Mouse (Mus musculus) midbrain, embryonic 14.5 days (tissue): ENCODE data around the gene Dagla. TPM values are rescaled to one million over a fixed set of nuclear protein-coding genes. Genes with fewer than 3 reads are reported as not detected.

Experiments
- ATAC-seq: fragments of 200-750 bp; cut with Nextera tagmentation; 2 replicates; pipeline ENCODE4 v1.8.0; 2017; ENCODE audit warnings: moderate number of reproducible peaks, moderate library complexity; ENCODE audit not compliant: low FRiP score, low TSS enrichment
- DNase-seq: peaks from one replicate; pipeline ENCODE4 v3.0.0-alpha.2; 2015
- H3K27ac ChIP-seq: fragments of 300-500 bp; sonication (generic); replicated peaks from 2 replicates; pipeline ENCODE4 v1.5.1; 2014; ENCODE audit warnings: mild to moderate bottlenecking, low read depth, low read length, moderate library complexity
- H3K27me3 ChIP-seq: fragments of 300-500 bp; sonication (generic); 2 replicates; pipeline ENCODE4 v1.6.1; 2014; ENCODE audit warnings: low read length, control low read depth, mixed read lengths; ENCODE audit not compliant: control insufficient read depth, insufficient read depth
- H3K36me3 ChIP-seq: fragments of 300-500 bp; sonication (generic); 2 replicates; pipeline ENCODE4 v1.6.1; 2014; ENCODE audit warnings: low read length, control low read depth; ENCODE audit not compliant: control insufficient read depth, insufficient read depth
- H3K4me1 ChIP-seq: fragments of 300-500 bp; sonication (generic); 2 replicates; pipeline ENCODE4 v1.6.1; 2014; ENCODE audit warnings: mild to moderate bottlenecking, antibody characterized with exemption, low read length, control low read depth; ENCODE audit not compliant: control insufficient read depth, insufficient read depth
- H3K4me2 ChIP-seq: fragments of 300-500 bp; sonication (generic); 2 replicates; pipeline ENCODE4 v1.6.1; 2014; ENCODE audit warnings: mild to moderate bottlenecking, low read length, moderate library complexity
- H3K4me3 ChIP-seq: fragments of 300-500 bp; sonication (generic); replicated peaks from 2 replicates; pipeline ENCODE4 v1.5.1; 2014; ENCODE audit warnings: low read depth, low read length
- H3K9ac ChIP-seq: fragments of 300-500 bp; sonication (generic); replicated peaks from 2 replicates; pipeline ENCODE4 v1.6.1; 2014; ENCODE audit warnings: mild to moderate bottlenecking, low read length, moderate library complexity
- H3K9me3 ChIP-seq: fragments of 300-500 bp; sonication (generic); 2 replicates; pipeline ENCODE4 v1.6.1; 2016; ENCODE audit warnings: low read length, control low read depth, mixed read lengths; ENCODE audit not compliant: control insufficient read depth
- WGBS: fragments of 180-500 bp; shearing (Covaris S2); extraction: QIAGEN DNeasy Blood & Tissue Kit; methylation state at CpG from one replicate; pipeline ENCODE4 v1.1.7; 2014; 5-methylcytosine and 5-hydroxymethylcytosine counted together
- polyA plus RNA-seq: library from polyadenylated mRNA; unstranded; fragments of >200 nt; fragmentation: Nextera tagmentation; extraction: Ambion mirVana; gene quantifications from 2 replicates; pipeline ENCODE4 v1.2.1, GENCODE M21; 2014

Dagla gene
- polyA plus RNA-seq, 1 experiment from 2014 or later: 9.4 TPM

DNA sequence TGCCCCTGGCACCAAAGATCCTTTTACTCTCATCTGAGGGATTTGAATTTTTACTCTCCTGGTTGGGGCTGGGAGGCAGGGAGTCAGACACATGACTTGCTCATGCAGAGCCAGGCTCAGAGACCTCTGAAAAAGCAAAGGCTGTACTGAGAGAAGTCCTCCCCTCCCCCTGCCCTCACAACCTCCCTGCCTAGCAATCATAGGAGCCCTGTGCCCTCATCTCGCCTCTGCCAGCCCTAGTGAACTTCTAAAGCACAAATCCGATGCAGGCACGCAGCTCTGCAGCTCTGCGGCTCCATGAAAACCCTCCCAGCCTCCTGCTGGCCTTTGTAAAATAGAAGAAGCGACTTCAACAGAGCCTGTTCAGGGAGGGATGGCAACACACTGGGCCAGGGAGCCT is 34.6 kb upstream of the Dagla start:
- peak; percentile 50 for DNase-seq
- Histone ChIP-seq H3K36me3 (no peaks in the 10 kb centered on the region), H3K4me1 (peaks cover 17% of the 10 kb centered on the region), H3K9me3 (no peaks in the 10 kb centered on the region), H3K27ac (no peak overlapping the region), H3K9ac (no peak overlapping the region; the same call in 1 of the 2 replicates), H3K4me3 (no peak overlapping the region), H3K27me3 (no peaks in the 10 kb centered on the region; the same call in 1 of the 2 replicates), H3K4me2 (no peak overlapping the region)
- WGBS: 5% methylated on average over 5 of the region's 5 CpGs
- no peak for ATAC-seq

DNA sequence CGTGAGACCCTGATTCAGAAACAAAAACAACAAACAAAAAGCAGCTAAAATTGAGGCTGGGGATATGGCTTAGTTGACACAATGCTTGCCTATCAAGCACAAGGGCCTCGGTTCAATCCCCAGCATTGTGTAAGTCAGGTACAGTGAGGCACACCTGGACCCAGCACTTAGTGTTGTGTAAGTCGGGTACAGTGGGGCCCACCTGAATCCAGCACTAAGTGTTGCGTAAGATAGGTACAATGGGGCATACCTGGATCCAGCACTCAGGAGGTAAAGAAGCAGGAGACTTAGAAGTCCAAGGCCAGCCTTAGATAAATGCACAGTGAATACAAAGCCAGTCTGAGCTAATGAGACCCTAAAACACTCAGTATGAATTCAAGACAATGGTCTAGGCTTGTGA is 34.0 kb upstream of the Dagla start:
- Histone ChIP-seq H3K27me3 (no peaks in the 10 kb centered on the region; the same call in 1 of the 2 replicates), H3K27ac (no peak overlapping the region), H3K4me1 (peaks cover 17% of the 10 kb centered on the region), H3K9ac (no peak overlapping the region), H3K36me3 (no peaks in the 10 kb centered on the region), H3K4me2 (no peak overlapping the region), H3K4me3 (no peak overlapping the region), H3K9me3 (no peaks in the 10 kb centered on the region)
- ATAC-seq: no peak
- WGBS: 73% methylated on average over 4 of the region's 4 CpGs
- no peak for DNase-seq

DNA sequence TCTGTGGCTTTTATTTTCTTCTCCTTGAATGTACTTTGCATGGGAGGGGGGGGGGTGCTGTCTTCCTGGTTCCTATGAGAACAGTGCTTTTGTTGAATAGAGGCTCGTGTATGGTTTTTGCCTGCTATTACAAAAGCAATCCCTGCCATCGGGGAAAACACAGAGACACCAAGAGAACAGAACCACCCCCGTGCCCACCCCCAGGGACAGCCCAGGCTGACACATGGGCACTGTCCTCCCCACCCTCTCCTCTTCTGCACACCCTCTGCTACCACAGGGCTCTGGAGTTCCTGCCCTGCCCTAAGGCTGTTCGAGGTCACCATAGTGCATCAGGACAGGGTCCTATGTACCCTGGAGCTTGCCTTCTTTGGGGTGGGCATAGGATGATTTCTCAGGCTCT is 29.8 kb upstream of the Dagla start:
- WGBS: 58% methylated on average over 4 of the region's 4 CpGs
- no peak overlapping the region for H3K27ac ChIP-seq
- no peaks in the 10 kb centered on the region for H3K36me3 ChIP-seq
- DNase-seq: no peak
- no peaks in the 10 kb centered on the region for H3K9me3 ChIP-seq
- no peaks in the 10 kb centered on the region; the same call in 1 of the 2 replicates for H3K27me3 ChIP-seq
- no peak overlapping the region for H3K4me2 ChIP-seq
- H3K4me3 ChIP-seq: no peak overlapping the region
- ATAC-seq: no peak
- H3K9ac ChIP-seq: no peak overlapping the region
- H3K4me1 ChIP-seq: 0 out of 2 replicates have a peak, but pooled peaks cover 1% of the 10 kb centered on the region

DNA sequence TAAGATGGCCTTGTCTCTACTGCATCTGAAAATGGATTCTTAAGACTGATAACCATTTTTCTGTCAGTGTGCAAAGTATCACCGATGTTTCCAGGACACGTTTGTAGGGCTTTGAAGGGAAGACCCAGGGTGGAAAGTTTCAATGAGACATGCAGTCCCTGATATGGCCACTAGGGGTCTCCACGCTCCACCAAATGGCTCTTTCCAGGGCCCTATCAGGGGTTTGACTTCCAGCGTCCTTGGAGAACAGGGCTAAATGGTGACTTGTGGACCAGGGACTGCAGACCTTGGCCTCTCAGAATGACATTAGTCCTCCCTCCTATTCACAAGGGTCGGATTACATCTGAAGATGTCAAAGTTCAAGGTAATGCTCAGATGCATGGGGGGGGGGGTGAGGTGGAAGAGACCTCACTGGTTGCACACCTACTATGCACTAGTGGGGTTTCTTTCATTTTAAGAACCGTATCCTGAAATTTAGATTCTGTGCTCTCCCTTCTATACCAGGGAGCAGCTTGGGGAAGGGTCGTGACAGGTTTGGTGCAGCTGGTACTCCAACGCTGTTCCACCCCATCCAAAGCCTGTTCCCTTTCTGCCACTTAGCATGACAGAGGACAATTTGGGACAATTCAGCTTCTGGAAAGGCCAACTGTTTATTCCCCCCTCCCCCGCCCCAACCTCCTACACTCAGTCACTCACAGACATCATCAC is 29.0 kb upstream of the Dagla start:
- DNase-seq: peak; percentile 88
- peak; percentile 80; the same call in 1 of the 2 replicates for ATAC-seq
- H3K9ac ChIP-seq: no peak overlapping the region
- 35% methylated on average over 9 of the region's 9 CpGs for WGBS
- no peaks in the 10 kb centered on the region for H3K9me3 ChIP-seq
- H3K4me2 ChIP-seq: no peak overlapping the region
- H3K36me3 ChIP-seq: no peaks in the 10 kb centered on the region
- H3K27ac ChIP-seq: no peak overlapping the region
- no peaks in the 10 kb centered on the region for H3K4me1 ChIP-seq
- H3K27me3 ChIP-seq: no peaks in the 10 kb centered on the region; the same call in 1 of the 2 replicates
- no peak overlapping the region for H3K4me3 ChIP-seq

DNA sequence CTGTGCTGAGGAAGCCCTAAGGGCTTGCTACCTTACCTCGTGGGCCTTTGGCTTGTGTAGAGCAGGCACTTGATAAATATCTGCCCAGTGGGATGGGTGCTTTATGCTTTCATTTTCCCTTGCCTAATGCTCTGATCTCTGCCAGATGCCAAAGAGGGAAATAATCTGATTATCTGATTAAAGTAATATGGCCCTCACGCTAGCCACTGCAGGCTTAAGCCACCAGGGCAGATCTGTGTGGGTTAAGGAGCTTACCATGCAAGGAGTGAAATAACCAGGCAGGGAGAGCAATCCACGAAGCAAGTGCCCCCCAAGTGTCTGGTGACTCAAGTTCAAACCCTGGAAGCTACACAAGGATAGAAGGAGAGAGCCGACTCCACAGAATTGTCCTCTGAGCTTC is 27.0 kb upstream of the Dagla start:
- DNase-seq (no peak), ATAC-seq (no peak)
- H3K27me3 ChIP-seq: no peaks in the 10 kb centered on the region
- H3K4me2 ChIP-seq: no peak overlapping the region
- H3K36me3 ChIP-seq: no peaks in the 10 kb centered on the region
- H3K4me1 ChIP-seq: no peaks in the 10 kb centered on the region
- no peak overlapping the region for H3K4me3 ChIP-seq
- WGBS: 47% methylated on average over 4 of the region's 4 CpGs
- H3K9ac ChIP-seq: no peak overlapping the region
- H3K27ac ChIP-seq: no peak overlapping the region
- H3K9me3 ChIP-seq: no peaks in the 10 kb centered on the region

DNA sequence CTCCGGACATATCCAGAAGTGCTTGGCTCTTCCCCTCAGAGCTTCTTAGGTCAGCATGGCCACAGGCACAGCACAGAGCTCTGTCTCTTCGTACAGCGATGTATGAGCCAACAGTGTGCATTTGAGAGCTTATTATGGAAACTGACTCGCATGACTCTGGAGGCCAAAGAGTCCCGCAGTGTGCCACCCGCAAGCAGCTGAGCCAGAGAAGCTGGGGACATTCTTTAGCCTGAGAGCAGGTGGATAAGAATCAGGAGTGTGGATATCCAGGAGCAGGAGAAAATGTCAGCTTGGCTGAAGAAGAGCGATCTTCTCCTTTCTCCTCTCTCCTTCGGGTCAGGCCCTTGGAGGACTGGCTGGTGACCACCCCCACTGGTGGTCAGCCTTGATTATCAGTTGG is 24.4 kb upstream of the Dagla start:
- Histone ChIP-seq H3K9me3 (no peaks in the 10 kb centered on the region), H3K4me3 (no peak overlapping the region), H3K9ac (no peak overlapping the region), H3K4me1 (no peaks in the 10 kb centered on the region), H3K4me2 (no peak overlapping the region), H3K27ac (no peak overlapping the region), H3K27me3 (no peaks in the 10 kb centered on the region), H3K36me3 (no peaks in the 10 kb centered on the region)
- DNase-seq (no peak), ATAC-seq (no peak)
- 89% methylated on average over 8 of the region's 8 CpGs for WGBS

DNA sequence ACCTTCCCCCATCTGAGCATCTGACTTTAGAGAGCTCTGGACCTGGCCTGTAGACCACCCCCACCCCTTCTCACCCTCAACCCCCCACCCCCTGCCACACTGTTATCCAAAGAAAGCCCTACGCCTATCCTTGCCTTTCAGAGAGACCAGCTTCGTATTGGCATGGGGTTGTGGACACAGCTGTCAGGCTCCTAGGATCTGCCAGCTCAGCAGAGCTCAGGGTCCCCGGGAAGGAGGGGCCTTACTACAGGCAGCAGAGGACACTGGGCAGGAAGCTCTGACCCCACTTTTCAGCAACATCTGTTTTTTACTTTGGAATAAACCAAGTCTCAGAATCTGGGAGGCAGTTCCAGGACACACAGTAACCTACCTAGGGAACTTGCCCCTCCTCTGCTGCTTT is 21.9 kb upstream of the Dagla start:
- Histone ChIP-seq H3K27me3 (no peaks in the 10 kb centered on the region), H3K9ac (no peak overlapping the region), H3K27ac (no peak overlapping the region), H3K4me1 (peaks cover 3% of the 10 kb centered on the region; the same call in 1 of the 2 replicates), H3K4me2 (no peak overlapping the region), H3K36me3 (no peaks in the 10 kb centered on the region), H3K4me3 (no peak overlapping the region), H3K9me3 (no peaks in the 10 kb centered on the region)
- WGBS: 60% methylated on average over 3 of the region's 3 CpGs
- DNase-seq (no peak), ATAC-seq (no peak)

DNA sequence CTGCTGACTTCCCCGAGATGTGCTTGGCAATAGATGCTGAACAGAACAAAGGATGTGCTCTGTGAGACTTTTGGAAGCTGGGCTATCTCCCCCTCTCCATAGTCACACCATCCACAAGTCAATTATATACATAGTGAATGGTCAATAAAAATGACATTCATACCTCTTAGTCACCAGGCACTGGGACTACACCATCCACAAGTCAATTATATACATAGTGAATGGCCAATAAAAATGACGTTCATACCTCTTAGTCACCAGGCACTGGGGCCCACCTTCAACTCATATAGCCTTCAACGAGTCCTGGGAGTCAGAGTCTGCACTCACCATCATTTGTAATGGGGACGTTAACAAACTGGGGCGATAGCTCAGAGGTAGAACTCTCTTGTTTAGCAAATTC is 19.2 kb upstream of the Dagla start:
- Histone ChIP-seq H3K4me2 (no peak overlapping the region), H3K4me3 (no peak overlapping the region), H3K4me1 (peaks cover 3% of the 10 kb centered on the region; the same call in 1 of the 2 replicates), H3K36me3 (no peaks in the 10 kb centered on the region), H3K27me3 (no peaks in the 10 kb centered on the region), H3K27ac (no peak overlapping the region), H3K9me3 (no peaks in the 10 kb centered on the region), H3K9ac (no peak overlapping the region)
- WGBS: 79% methylated on average over 5 of the region's 5 CpGs
- no peak for DNase-seq
- no peak for ATAC-seq

DNA sequence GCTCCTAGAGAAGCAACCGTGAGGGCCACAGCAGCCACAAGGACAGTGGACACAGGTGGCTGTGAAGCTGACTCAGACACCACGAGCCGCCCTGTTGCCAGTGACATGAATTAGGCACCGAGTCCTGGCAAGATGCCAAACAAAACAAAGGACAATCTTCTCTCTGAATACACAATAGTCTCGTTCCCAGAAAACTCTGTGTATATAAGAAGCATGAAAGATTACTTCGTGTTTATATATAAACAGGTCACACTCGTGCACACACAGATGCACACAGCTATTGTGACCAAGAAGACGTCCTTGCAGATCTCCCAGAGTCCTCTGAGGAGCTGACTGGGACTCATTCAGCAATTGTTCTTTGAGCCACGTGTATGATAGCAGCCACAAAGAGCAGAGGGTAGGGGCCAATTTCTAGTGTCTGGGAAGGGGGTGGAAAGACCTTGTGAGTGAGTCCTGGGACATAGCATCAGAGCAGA is 18.7 kb upstream of the Dagla start:
- Histone ChIP-seq H3K4me3 (no peak overlapping the region), H3K4me2 (no peak overlapping the region), H3K4me1 (peaks cover 3% of the 10 kb centered on the region; the same call in 1 of the 2 replicates), H3K27me3 (no peaks in the 10 kb centered on the region), H3K27ac (no peak overlapping the region), H3K9me3 (no peaks in the 10 kb centered on the region), H3K9ac (no peak overlapping the region), H3K36me3 (no peaks in the 10 kb centered on the region)
- ATAC-seq (no peak), DNase-seq (peak; percentile 75)
- 19% methylated on average over 9 of the region's 9 CpGs for WGBS
